Mouse (Mus musculus) lung, postnatal 4 days (tissue): Measurements from ENCODE around the gene Rap1gap2.

Experiments
- DNase-seq, 2 experiments: peaks; one replicate each; pipeline ENCODE4 v3.0.0; 2021

Rap1gap2 gene

DNA sequence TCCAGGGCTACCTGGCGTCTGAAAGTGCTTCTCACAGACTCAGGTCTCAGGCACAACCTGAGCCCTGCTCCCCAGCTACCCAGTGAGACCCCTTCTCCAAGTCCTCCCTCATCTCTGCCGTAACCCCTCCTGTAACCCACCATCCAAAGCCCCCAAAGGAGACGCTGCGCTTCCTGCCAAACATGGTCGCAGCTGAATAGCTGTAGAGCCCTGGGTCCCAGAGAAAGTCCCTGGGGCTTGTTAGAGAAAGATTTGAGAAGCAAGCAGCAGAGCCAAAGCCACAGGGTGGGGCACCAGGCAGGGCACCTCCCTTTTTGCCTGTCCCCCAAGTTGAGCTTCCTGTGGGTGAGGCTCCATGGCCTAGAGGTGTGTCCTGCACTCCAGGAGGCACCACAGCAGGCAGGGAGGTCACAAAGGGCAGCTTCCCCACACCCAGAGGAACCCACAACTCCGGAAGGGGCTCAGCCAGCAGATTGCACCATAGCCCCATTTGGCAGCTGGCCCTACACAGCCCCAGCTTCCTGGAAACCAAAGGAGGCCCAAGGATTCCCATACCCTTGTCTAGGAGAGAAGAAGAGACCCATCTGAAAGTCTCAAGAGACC, 38.2 kb downstream of the Rap1gap2 start:
- peak; percentile 77 to 85 for DNase-seq

DNA sequence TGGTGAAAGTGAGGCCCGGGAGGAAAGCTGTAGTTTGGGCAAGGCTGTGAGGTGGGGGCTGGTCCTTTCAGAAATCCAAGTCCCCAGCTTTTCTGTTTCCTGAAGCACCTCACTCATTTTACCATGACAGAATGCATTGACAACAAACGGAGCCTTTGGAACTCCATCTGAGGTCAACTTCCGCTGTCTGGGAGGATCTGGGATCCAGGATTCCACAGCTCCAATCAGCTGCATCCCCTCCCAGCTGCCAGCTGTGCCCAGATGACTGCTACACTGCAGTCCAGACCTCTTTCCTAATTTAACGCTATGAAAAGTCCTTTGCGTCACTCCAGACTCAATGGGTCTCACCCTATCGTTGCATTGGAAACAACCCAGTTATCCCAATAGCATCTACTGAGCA, 41.0 kb downstream of the Rap1gap2 start:
- DNase-seq, result peak in 1 of 2 experiments; percentile 61

DNA sequence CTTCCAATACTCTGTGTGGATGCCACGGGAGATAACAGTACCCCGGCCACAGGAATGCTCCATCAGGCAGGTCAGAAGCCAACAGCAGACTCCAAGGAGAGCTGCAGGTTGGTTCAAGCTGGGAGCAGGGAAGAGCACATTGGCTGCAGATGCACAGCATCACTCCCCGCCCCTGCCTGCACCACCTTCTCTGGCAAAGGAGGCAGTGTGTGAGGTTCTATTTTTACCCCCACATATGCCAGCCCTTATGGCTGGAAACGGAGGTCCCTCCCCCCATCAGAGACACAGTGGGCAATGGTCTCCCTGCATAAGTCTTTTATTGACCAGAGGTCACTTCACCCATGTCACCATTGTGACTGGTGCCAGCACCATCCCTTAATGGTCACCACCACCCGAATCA, 42.3 kb downstream of the Rap1gap2 start:
- no peak for DNase-seq

DNA sequence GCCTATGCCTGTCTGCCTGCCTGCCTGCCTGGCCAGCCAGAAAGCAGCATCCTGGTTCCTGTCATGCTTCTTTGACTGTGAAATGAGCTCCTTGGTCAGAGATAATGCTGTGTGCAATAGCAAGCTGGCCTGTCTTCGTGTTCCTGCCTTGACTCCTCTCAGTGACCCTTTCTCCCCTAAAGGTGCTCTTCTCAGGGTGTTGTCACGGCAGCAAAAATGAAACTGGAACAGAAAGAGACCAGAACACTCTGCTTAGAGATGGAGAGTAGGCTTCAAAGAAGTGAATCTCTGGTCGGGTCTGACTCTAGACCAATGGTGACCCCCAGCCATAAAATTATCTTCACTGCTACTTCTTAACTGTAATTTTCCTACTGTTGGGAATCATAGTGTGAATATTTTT, 42.7 kb downstream of the Rap1gap2 start:
- DNase-seq, result no peak

DNA sequence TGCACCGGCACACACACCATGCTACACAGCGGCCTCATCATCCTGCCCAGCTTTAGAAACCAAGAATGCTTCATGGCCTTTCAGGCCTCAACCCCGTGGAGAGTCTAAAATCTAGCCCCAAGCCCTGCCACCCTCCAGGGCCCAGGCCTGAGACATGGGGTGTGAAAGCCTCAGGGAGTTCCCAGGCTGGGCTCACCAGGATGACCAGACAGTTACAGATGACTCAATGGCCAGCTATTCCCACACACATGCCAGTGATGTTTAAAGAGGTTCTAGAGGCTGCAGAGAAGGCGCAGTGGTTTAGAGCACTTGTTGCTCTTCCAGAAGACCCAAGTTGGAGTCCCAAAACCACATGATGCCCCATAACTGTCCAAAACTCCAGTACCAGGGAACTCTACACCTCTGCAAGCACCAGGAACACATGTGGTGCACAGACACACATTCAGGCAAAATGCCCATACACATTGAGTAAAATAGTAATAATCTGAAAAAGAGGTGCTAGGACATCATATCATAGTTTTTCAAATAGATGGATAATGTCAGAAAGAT, 44.3 kb downstream of the Rap1gap2 start:
- DNase-seq, result no peak

DNA sequence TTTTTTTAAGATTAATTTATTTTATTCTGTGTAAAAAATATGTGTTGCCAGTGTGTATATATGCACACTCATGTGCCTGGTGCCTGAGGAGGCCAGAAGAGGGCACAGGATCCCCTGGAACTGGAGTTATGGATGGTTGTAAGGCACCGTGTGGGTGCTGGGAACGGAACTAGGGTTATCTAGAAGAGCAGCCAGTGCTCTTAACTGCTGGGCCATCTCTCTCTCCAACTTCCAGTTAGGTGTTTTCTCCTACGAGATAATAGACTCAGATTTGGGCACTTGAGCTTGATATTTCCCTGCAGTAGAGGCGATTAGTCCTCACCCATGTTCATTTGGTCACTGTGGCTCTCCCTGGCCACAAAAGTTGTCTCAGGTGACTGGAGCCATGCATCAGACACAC, 49.3 kb downstream of the Rap1gap2 start:
- no peak for DNase-seq

DNA sequence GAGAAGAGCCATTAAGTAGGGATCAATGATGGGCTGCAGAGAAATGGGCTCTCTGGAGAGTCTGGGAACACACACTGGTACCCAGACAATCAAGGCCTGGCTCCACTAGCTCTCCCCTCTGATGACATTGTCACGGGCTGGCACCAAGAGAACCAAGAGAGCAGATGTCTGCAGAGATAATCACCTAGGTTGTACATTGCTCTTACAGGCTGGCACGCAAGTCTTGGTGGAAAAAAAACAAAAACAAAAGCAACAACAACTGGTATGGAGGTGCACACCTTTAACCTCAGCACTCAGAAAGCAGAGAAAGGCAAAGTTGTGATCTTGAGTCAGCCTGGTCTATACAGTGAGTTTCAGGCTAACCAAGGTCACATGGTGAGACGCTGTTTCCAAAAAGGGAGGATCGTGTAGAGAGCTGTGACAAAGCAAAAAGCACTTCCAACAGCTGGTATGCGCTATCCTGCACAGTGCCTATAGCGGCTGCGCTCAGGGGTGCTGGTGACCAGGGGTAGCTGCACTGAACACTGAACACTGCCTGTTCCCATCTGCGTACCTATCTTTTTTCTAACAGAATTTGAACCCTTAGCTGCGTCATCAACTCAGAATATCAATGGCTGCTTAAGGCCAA, 50.0 kb downstream of the Rap1gap2 start:
- DNase-seq, result no peak

DNA sequence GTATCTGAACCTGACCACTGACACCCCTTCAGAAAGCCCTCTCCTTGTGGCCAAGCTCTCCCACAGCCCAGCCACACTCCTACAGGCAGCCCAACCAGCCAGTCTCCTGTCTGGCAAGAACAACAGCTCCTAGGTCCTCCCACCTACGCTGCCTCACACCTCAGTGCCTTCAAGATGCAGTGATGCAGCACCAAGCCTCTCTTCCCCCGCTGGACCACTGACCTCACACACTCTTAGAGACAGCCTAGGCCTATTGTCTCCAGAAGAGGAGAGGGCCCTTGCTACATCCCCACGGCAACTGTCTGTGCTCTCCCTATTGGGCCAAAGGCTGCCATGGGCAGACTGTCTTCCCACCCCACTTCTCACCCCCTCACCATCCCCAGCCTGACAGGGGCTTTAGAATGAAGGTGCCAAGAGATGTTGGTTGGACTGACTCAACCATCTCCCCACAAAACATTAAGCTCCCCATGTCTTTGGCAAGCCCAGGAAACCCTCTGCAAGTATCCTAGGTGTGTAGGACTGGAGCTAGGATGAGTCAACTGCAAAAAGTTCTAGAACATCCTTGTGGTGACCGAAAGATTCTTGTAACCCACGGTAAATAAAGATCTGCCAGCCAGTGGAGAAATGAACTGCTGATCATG, 50.8 kb downstream of the Rap1gap2 start:
- no peak for DNase-seq

DNA sequence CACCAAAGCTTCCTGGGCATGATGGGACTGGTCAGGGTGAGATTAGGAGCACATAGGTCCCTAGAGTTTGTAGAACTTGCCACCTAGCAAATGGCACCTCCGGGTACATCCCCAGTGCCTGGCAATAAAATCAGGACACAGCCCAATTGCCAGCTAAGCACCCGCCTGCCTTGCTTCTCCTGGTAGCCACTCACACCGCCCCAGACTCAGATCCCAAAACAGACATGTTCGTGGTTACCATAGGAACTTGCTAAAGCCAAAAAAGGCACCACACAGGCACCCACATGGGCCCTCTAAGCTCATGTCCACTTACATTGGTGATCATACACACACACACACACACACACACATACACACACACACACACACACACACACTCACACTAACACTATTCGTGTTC, 51.8 kb downstream of the Rap1gap2 start:
- DNase-seq, result no peak

DNA sequence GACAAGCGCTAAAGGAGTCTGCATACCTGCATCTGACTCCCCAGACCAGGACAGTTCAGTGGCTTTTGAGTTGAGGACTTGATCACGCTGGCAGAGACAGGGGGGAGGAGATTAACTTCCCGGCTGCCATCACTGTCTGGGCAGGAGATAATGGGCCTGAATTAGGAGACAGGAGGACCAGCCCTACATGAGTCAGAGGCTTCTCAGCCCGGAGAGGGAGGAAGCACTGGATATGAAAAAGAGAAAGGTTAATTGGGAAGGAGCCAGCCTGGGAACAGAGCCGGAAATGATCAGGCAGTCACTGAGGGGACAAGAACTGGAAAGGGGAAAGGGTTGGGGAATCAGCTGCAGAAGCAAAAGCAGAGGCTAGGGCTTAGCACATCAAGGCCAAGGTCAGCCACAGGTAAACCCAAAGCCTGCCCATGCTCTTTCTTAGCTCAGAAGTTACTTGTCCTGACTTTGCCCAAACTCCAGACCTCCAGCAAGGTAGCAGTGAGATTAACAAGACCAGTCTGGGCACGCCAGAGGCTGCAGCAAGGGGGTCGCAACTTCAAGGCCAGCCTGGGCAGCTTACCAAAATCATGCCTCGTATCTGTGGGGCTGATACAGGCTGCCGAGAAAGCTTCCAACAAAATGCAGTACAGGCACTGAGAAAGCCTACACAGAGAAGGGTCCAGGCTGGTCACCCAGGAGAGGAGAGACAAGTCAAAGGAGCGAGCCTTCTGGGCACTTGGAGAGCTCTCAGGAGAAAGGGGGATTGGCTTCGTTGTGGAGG, 53.1 kb downstream of the Rap1gap2 start:
- DNase-seq, result no peak

DNA sequence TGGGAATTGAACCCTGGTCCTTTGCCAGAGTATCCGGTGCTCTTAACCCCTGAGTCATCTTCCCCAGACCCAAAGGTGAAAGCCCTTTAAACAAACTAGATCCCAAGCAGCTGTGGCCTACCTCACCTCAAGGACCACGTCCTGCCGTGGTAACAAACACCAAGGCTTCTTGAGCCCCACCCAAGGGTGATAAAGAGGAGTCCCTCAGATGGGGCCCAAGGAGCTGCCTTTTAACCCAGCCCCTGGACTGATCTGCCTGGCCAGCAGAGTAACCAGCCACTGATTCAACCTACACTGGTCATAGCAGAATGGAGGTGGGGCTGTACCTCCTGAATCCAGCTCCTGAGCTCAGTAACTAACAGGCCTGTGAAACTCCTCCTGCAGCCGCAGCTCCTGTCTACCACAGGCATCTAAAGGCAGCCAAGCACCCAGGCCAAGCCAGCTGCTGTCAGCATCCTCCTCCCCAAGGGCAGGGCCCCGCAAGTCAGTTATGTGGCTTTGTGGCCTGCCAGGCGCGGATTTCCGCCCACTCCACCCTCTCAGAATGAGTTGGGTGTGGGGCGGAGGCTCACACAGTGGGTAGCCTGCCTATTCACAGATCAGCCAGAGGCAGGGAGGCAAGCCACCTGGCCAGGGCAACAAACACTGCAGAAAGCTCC, 54.9 kb downstream of the Rap1gap2 start:
- DNase-seq, result peak; percentile 55 to 75

DNA sequence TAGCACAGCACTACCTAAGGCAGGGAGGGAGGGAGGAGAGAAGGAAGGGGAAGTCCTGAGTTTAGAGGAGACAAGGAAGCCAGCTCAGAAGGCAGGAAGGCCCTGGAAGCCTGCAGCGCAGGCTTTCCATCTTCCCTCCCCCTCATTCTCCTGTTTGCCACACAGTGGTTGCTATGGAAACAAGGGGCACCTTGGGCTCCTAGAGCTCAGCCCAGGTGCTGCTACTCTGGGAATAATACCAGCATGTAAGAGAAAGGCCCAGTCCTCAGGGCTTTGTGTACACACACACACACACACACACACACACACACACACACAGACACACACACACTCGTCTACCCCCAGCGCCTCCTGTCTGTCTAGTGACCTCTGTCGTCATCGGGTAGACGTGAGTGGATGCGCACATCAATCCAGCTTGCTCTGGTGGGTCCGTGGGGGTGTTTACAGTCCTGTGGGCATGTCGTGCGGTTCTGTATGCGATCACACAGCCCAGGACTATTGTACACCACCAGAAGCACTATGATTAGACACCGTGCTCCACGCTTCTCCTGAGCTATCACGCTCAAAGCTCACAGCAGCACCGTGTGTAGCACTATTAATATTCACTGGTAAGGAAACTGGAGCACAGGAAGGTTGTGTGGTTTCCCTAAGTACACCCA, 55.9 kb downstream of the Rap1gap2 start:
- no peak for DNase-seq

DNA sequence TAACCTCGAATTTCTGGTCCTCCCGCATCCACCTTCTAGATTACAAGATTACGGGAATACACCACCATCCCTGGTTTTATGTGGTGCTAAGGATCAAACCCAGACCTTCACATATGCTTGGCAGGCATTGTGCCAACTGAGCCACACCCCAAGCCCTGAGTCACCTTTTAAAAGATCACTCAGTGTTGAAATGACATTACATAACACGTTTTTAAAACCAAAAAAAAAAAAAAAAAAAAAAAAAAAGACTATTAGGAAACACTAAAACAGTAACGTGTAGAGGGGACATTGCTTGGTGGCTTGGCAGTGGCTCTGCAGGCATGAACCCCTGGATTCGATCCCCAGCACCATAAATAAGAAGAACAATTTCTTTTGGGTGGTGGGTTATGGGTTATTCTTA, 59.1 kb downstream of the Rap1gap2 start:
- no peak for DNase-seq

DNA sequence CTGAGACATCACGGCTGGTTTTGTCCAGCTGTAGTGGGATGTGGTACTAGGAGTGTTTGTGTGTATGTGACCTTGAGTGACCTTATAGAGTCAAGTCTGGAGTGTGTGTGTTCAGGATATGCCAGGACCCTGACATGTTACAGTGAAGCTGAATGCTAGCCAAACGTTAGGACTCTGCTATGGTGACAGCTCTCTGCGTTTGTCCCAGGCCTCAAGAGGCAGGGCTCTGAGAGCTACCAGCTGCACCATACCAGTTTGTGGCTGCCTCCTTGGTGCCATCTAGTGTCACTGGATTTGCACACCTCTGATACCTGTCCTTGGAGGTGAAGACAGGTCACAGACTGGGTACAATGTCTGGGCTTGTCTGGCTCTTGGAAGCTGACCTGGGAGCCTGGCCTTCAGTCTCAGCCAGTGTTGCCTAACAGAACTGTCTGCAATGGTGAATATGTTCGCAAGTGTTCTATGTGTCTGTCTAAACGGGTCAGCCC, 60.1 kb downstream of the Rap1gap2 start:
- DNase-seq, result no peak

DNA sequence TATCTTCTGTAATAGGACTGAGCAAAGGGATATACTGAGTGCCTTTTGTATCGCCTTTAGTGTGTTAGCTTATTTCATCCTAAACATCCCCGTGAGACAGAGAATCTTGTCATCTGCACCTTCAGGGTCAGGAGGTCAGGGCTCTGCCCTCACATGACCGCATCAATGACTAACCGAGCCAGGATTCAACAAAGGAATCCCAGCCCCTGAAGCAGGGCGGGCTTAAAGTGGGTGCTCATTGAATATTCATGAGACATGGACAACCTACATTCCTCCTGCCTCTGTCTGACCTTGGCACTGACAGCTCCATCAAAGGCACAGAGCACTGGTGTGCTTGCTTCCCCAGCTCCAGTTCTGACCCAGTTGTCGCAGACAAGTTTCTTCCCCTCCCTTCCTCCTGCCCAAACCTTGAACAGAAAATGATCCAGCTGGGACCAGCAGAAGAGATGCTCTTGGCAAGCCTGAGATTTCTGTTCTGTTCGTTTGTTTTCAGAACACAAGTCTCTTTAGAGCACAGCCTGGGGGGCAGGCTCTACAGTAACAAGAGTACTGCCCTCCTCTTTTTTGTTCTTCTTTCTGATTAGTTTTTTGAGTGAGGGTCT, 61.8 kb downstream of the Rap1gap2 start:
- DNase-seq, result no peak

DNA sequence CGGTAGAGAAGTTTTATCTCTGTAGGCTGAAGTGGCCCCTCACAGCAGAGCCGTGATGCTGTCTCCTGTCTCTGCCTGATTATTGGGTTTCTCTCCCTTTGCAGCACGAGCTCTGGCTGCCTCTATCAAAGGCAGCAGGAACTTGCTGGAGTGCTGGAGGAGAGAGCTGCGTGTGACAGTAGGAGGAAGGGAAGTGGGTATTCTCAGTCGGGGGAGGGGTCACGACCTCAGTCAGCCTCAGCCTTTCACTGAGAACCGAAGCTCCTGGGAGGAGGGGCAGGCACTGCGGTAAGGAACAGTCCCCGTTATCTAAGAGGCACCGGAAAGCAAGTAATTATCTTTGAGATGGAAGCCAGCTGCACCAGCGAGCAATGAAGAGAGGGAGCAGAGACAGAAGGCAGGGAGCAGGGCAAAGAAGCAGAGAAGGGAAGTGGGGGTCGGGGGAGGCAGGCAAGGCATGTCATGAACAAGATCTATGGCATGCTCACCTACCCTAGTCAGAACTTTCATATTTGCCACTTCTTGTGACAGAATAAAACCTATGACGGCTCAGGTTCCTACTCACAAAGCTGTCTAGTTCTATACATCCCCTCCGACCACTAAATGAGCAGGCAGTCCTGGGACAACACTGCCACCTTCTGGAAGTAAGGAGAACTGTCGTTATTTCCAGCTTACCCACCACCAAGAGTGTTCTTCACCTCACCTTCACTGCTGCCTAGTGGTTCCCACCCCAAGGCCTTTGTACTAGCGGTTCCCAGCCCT, 63.6 kb downstream of the Rap1gap2 start:
- DNase-seq, result peak; percentile 53 to 56

DNA sequence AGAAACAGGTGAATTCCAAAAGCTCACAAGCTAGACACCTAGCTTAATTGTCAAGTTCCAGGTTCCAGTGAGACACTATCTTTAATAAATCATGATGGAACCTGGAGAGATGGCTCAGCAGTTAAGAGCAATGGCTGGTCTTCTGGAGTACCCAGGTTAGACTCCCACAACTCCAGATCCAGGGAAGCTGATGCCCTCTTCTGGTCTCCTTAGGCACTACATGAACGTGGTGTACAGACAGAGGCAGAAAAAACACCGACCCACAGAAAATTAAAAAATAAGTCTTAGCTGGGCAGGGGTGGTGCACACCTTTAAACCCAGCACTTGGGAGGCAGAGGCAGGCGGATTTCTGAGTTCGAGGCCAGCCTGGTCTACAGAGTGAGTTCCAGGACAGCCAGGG, 64.5 kb downstream of the Rap1gap2 start:
- peak in 1 of 2 experiments; percentile 63 for DNase-seq

DNA sequence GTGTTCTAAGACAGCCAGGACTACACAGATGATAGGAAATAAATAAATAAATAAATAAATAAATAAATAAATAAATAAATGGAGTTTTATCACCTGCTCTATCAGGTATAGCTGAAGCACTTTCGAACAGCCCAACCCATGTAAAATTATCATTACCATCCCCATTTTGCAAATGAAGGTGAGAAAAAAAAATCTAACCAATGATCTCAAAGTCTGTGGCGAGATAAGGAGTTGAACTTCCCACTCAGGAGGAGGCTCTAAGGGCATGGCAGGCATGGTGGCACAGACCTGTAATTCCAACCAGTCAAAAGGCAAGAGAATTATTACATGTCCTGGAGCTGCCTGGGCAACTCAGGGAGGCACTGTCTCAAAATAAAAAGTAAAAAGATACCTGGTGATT, 65.2 kb downstream of the Rap1gap2 start:
- no peak for DNase-seq

DNA sequence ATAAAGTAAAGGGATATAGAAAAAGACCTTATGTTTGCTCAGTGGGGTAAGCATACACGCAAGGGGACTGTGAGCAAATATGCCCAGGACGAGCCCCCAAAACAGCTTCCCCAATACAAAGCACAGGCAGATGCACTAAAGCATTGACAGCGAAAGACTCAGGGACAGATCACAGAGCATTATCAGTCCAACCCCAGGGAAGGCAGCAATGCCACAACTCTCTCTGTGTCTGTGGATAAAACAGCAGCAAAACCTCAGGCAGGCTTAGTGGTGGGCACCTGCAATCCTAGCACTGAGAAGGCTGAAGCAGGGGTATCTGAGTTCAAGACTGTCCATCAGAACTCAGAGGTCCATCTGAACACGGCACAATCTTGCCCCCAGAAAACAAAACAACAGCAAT, 73.4 kb downstream of the Rap1gap2 start:
- DNase-seq, result no peak

DNA sequence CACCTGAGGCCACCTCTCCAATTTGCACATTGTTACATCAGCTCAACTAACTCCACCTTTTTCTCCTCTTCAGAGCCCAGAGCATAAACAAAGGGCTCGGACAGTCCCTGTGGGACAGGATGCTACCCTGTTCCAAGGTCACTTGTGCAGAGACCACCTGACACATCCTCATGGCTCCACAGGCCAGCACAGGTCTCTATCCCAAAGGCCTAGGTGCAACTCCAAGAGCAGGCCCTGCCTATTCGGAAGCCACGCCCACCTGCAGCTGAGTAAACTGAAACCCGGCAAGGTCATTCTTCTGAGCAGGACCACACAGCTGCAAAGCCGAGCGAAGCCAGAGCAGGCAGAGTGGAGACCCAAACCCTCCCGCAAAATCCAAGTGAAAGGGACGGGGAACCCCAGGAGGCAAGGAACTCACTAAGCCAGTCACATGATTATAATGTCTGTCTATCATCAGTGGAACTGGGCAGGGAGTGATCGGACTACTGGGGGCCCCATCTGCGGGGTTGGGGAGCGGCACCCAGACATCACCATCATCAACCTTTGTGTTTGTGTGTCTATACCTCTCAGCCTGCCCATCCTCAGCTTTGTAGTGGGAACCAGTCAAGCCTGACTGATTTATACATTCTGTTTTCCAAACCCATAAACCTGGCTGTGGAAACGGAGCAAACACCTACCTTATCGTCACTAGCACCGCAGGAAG, 74.4 kb downstream of the Rap1gap2 start:
- no peak for DNase-seq
